Mouse (Mus musculus): ENCODE data around the gene Cntn4. TPM values are rescaled to one million over a fixed set of nuclear protein-coding genes. Genes with fewer than 3 reads are reported as not detected.

Gene Cntn4
- polyA plus RNA-seq, 1 experiment = not detected

DNA sequence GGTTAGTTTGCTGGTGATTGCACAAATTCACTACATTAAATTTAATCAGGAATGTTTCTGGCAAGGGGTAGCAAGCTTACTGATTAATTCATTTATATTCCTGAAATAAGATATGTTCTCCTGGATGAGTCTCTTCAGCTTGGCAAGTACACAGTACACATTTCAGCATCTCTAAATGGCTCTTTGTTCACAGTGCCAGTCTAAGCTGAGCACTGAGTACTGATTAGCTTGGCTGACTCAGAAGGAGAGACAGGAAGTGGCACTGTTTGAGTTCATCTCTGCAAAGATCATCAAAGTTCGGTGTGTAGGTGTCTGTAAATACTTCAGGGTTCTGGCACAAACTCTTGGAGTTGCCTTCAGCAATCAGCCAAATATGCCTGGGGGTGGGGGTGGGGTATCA is 169.8 kb downstream of the Cntn4 start:
- H3K4me3 ChIP-seq (ENCODE audit: control insufficient read depth, insufficient read depth, low read length) = no peak overlapping the region
- DNase-seq = no peak
- H3K4me1 ChIP-seq (replicated peaks; ENCODE audit: control insufficient read depth, insufficient read depth, low read length) = no peaks in the 10 kb centered on the region

DNA sequence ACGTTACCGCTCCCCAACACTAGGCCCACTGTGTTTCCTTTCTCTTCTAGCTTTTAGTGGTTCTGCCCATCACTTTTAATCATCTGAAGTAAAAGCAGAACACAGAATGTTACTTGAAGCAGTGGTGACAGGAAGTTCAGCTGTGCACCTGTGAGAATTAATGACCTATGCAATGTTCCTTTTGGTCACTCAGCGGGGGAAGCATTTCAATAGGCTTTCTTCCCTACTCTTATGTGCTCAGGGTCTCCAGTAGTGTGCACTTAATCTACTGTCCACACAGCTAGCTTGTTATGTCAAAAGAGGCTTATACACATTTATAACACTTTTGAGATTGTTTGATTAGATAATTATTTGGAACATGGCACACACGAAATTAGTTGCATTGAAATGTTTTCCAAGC is 215.4 kb downstream of the Cntn4 start:
- Histone ChIP-seq H3K27ac (ENCODE audit: control insufficient read depth, insufficient read depth, low read length) (no peak overlapping the region), H3K36me3 (ENCODE audit: control insufficient read depth, insufficient read depth, low read length) (no peaks in the 10 kb centered on the region), H3K4me1 (replicated peaks; ENCODE audit: control insufficient read depth, insufficient read depth, low read length) (no peaks in the 10 kb centered on the region), H3K4me3 (ENCODE audit: control insufficient read depth, insufficient read depth, low read length) (no peak overlapping the region), H3K27me3 (ENCODE audit: control insufficient read depth, insufficient read depth, low read length) (no peaks in the 10 kb centered on the region)
- no peak for TF ChIP-seq CTCF (IDR thresholded peaks at IDR 0.05; ENCODE audit: borderline replicate concordance, control insufficient read depth, extremely low read depth, insufficient read depth, low read length, poor library complexity)
- TF ChIP-seq POLR2A (IDR thresholded peaks at IDR 0.05; ENCODE audit: control insufficient read depth, extremely low read depth, insufficient read depth, low read length, poor library complexity) = no peak
- 63% methylated on average over 4 of the region's 4 CpGs for WGBS
- DNase-seq = no peak

More for the DNA sequence above, 169.8 kb downstream of the Cntn4 start:
- 47% methylated on average over 1 of the region's 1 CpGs for WGBS
- TF ChIP-seq POLR2A (IDR thresholded peaks at IDR 0.05; ENCODE audit: control insufficient read depth, extremely low read depth, insufficient read depth, low read length, poor library complexity) = no peak
- TF ChIP-seq CTCF (IDR thresholded peaks at IDR 0.05; ENCODE audit: borderline replicate concordance, control insufficient read depth, extremely low read depth, insufficient read depth, low read length, poor library complexity) = no peak
- Histone ChIP-seq H3K27ac (ENCODE audit: control insufficient read depth, insufficient read depth, low read length) (no peak overlapping the region), H3K36me3 (ENCODE audit: control insufficient read depth, insufficient read depth, low read length) (no peaks in the 10 kb centered on the region), H3K27me3 (ENCODE audit: control insufficient read depth, insufficient read depth, low read length) (no peaks in the 10 kb centered on the region)

DNA sequence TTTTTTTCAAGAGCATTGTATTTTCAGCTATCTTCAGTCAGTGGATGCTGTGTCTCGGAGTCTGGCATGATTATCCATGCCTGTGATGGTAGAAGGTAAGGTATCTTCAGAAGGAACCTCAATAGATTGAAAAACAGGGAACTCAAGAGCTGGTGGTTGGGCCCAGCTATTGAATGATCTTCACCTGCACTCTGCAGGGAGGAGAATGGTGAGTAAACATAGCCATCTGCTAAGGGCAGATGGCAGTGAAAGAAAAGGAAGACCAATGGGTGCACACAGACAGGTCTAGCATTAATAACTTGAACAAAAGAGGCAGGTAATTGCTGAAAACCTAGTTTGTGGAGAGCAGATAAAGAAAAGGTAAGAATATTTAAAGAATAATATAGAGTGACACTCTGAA is 261.0 kb downstream of the Cntn4 start:
- Histone ChIP-seq H3K4me1 (replicated peaks; ENCODE audit: control insufficient read depth, insufficient read depth, low read length) (no peaks in the 10 kb centered on the region), H3K36me3 (ENCODE audit: control insufficient read depth, insufficient read depth, low read length) (no peaks in the 10 kb centered on the region), H3K27me3 (ENCODE audit: control insufficient read depth, insufficient read depth, low read length) (no peaks in the 10 kb centered on the region), H3K27ac (ENCODE audit: control insufficient read depth, insufficient read depth, low read length) (no peak overlapping the region), H3K4me3 (ENCODE audit: control insufficient read depth, insufficient read depth, low read length) (no peak overlapping the region)
- TF ChIP-seq CTCF (IDR thresholded peaks at IDR 0.05; ENCODE audit: borderline replicate concordance, control insufficient read depth, extremely low read depth, insufficient read depth, low read length, poor library complexity) (no peak), POLR2A (IDR thresholded peaks at IDR 0.05; ENCODE audit: control insufficient read depth, extremely low read depth, insufficient read depth, low read length, poor library complexity) (no peak)
- 86% methylated on average over 1 of the region's 1 CpGs for WGBS
- DNase-seq = no peak

DNA sequence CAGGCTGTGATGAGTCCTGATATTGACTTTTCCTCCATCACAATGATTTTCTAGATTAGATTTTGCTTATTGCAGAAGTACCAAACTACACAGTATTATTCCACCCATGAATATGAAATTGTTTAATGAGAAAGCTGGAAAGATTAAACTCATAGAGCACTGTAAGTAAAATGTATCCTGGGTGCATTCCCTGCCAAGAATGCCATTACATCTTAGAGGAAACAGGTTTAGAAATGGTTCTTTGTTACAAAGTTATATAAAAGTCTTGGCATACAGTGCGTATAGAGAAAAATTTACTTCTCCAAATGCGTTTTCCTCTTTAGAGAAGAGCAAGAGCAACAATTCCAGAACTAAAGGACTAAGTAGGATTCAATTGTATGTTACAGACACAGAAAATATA is 261.8 kb downstream of the Cntn4 start:
- DNase-seq = no peak
- Histone ChIP-seq H3K27ac (ENCODE audit: control insufficient read depth, insufficient read depth, low read length) (no peak overlapping the region), H3K4me1 (replicated peaks; ENCODE audit: control insufficient read depth, insufficient read depth, low read length) (no peaks in the 10 kb centered on the region), H3K4me3 (ENCODE audit: control insufficient read depth, insufficient read depth, low read length) (no peak overlapping the region), H3K36me3 (ENCODE audit: control insufficient read depth, insufficient read depth, low read length) (no peaks in the 10 kb centered on the region), H3K27me3 (ENCODE audit: control insufficient read depth, insufficient read depth, low read length) (no peaks in the 10 kb centered on the region)
- TF ChIP-seq POLR2A (IDR thresholded peaks at IDR 0.05; ENCODE audit: control insufficient read depth, extremely low read depth, insufficient read depth, low read length, poor library complexity) (no peak), CTCF (IDR thresholded peaks at IDR 0.05; ENCODE audit: borderline replicate concordance, control insufficient read depth, extremely low read depth, insufficient read depth, low read length, poor library complexity) (no peak)
- WGBS = 81% methylated on average over 2 of the region's 2 CpGs

DNA sequence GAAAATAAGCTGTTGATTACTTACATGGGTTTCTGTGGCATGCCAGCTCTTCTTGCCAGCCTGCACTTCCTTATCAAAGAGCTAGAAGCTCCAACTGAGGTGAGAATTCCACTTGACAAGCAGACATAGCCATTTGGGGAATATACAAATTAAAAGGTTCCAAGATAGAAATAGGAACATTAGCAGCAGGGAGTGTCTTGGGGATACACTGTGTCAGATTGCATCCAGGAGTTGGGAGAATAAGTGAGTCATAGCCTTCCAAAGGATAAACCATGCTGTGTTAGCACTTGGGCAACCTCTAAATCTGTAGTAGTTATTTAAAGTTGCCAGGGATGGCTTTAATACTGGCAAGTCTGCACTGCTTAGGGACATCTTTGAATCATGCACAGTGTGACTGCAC is 263.1 kb downstream of the Cntn4 start:
- H3K27ac ChIP-seq (ENCODE audit: control insufficient read depth, insufficient read depth, low read length) = no peak overlapping the region
- H3K27me3 ChIP-seq (ENCODE audit: control insufficient read depth, insufficient read depth, low read length) = no peaks in the 10 kb centered on the region
- no peak for DNase-seq
- no peaks in the 10 kb centered on the region for H3K36me3 ChIP-seq (ENCODE audit: control insufficient read depth, insufficient read depth, low read length)
- H3K4me1 ChIP-seq (replicated peaks; ENCODE audit: control insufficient read depth, insufficient read depth, low read length) = no peaks in the 10 kb centered on the region
- TF ChIP-seq POLR2A (IDR thresholded peaks at IDR 0.05; ENCODE audit: control insufficient read depth, extremely low read depth, insufficient read depth, low read length, poor library complexity) = no peak
- no peak for TF ChIP-seq CTCF (IDR thresholded peaks at IDR 0.05; ENCODE audit: borderline replicate concordance, control insufficient read depth, extremely low read depth, insufficient read depth, low read length, poor library complexity)
- H3K4me3 ChIP-seq (ENCODE audit: control insufficient read depth, insufficient read depth, low read length) = no peak overlapping the region

DNA sequence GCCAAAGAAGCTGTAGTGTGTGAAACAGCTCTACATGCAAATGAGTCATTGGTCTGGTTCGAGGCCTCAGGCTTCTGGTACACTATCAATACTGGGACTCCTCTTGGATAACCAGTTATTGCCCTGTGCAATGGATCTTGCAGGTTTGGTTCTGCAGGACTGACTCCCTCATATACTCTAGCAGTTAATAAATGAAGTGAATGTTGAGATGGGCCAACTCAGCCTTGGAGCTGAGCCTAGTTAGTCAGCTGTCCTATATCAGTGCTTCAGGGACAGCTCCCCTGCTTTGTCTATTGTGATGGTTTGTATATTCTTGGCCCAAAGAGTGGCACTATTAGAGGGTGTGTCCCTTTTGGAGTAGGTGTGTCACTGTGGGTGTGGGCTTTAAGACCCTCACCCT is 314.0 kb downstream of the Cntn4 start:
- WGBS = 65% methylated on average over 1 of the region's 1 CpGs
- no peak overlapping the region for H3K27ac ChIP-seq (ENCODE audit: control insufficient read depth, insufficient read depth, low read length)
- TF ChIP-seq CTCF (IDR thresholded peaks at IDR 0.05; ENCODE audit: borderline replicate concordance, control insufficient read depth, extremely low read depth, insufficient read depth, low read length, poor library complexity) = no peak
- TF ChIP-seq POLR2A (IDR thresholded peaks at IDR 0.05; ENCODE audit: control insufficient read depth, extremely low read depth, insufficient read depth, low read length, poor library complexity) = no peak
- H3K27me3 ChIP-seq (ENCODE audit: control insufficient read depth, insufficient read depth, low read length) = no peaks in the 10 kb centered on the region
- no peaks in the 10 kb centered on the region for H3K4me1 ChIP-seq (replicated peaks; ENCODE audit: control insufficient read depth, insufficient read depth, low read length)
- no peak for DNase-seq
- no peak overlapping the region for H3K4me3 ChIP-seq (ENCODE audit: control insufficient read depth, insufficient read depth, low read length)
- H3K36me3 ChIP-seq (ENCODE audit: control insufficient read depth, insufficient read depth, low read length) = no peaks in the 10 kb centered on the region

DNA sequence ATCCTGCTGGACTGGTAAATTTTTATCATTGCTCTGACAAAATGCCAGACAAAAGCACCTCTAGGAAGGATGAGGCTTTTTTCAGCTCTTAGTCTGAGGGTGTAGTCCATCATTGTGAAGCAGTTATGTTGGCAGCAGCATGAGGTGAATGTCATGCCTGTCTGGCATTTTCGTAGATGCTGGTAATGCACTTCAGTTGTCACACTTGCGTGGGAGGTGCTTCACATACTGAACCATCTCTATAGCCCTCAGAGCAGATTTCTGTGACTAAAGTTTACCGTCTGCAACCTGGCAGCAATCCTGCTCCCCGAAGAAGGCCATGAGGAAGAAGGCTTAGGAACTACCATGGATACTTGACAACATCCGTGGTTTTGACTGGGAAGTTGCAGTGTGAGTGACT is 335.6 kb downstream of the Cntn4 start:
- Histone ChIP-seq H3K4me3 (ENCODE audit: control insufficient read depth, insufficient read depth, low read length) (no peak overlapping the region), H3K36me3 (ENCODE audit: control insufficient read depth, insufficient read depth, low read length) (no peaks in the 10 kb centered on the region), H3K27ac (ENCODE audit: control insufficient read depth, insufficient read depth, low read length) (no peak overlapping the region), H3K4me1 (replicated peaks; ENCODE audit: control insufficient read depth, insufficient read depth, low read length) (no peaks in the 10 kb centered on the region), H3K27me3 (ENCODE audit: control insufficient read depth, insufficient read depth, low read length) (no peaks in the 10 kb centered on the region)
- no peak for TF ChIP-seq CTCF (IDR thresholded peaks at IDR 0.05; ENCODE audit: borderline replicate concordance, control insufficient read depth, extremely low read depth, insufficient read depth, low read length, poor library complexity)
- no peak for TF ChIP-seq POLR2A (IDR thresholded peaks at IDR 0.05; ENCODE audit: control insufficient read depth, extremely low read depth, insufficient read depth, low read length, poor library complexity)
- DNase-seq = no peak
- 89% methylated on average over 5 of the region's 5 CpGs for WGBS

All from thymus, adult 2 months (tissue).